Comparison of ENCODE assay signal across 22 mouse cellular contexts in genomic region chr8:11785121-11785520, GRCm38 (mm10). TPM values are rescaled to one million over a fixed set of nuclear protein-coding genes. Genes with fewer than 3 reads are reported as not detected.
DNase-seq lines count a peak whose midpoint lies in the region; ATAC-seq lines count a peak whose summit lies in the region.
"Had no signal": no experiment of that assay in that cellular context is flagged by ENCODE, and none has a peak within 500 bp of the region (broad histone marks: within the 10 kb centered on the region; RNA-seq: fewer than 3 reads in every experiment).

No protein-coding gene starts in this region.

- WGBS in heart, embryonic 13.5 days, result 33% methylated on average over 4 of the region's 4 CpGs

- DNase-seq in heart, postnatal 36 days, result no peak
- peak; percentile 55 to 77 for DNase-seq in cerebellum, postnatal 14 days
- no peak for DNase-seq in adrenal gland, postnatal 36 days
- DNase-seq in layer of hippocampus, adult 9-10 months (ENCODE audit: low spot score), result no peak
- DNase-seq: adrenal gland, postnatal 25 days; lung, adult 18-20 months; lung, postnatal 4 days; right cerebral cortex, postnatal 4 days; thymus, adult 18-20 months had no signal

- intact Hi-C loops in heart, postnatal 36 days (cut with DNase I), result loop anchor here (5.0 kb wide), 1 partner anchor 58 kb away; the partner anchor contains the start of gene Arhgef7

- no peak overlapping the region for H3K9ac ChIP-seq in heart, embryonic 13.5 days
- H3K9ac ChIP-seq: hindbrain, embryonic 14.5 days; limb, embryonic 13.5 days; neural tube, embryonic 12.5 days had no signal

- no peaks in the 10 kb centered on the region for H3K27me3 ChIP-seq in heart, embryonic 13.5 days (replicated peaks)
- H3K27me3 ChIP-seq in megakaryocyte, embryonic 14.5 days (replicated peaks), result no peaks in the 10 kb centered on the region
- H3K27me3 ChIP-seq: limb, embryonic 13.5 days; neural tube, embryonic 12.5 days had no signal

- H3K9me3 ChIP-seq in heart, embryonic 13.5 days, result no peaks in the 10 kb centered on the region
- no peaks in the 10 kb centered on the region for H3K9me3 ChIP-seq in megakaryocyte, embryonic 14.5 days
- H3K9me3 ChIP-seq: limb, embryonic 13.5 days; neural tube, embryonic 12.5 days had no signal

- ATAC-seq in heart, embryonic 13.5 days (ENCODE audit: extremely low read depth, insufficient number of reproducible peaks, low FRiP score, low TSS enrichment), result no peak
- no peak for ATAC-seq in megakaryocyte, adult 5-6 weeks (ENCODE audit: poor library complexity, severe bottlenecking)
- ATAC-seq: CD4-positive, CD25-positive, alpha-beta regulatory T cell, adult 4 months; midbrain, embryonic 16.5 days had no signal

- no peak overlapping the region for H3K4me2 ChIP-seq in heart, embryonic 13.5 days
- H3K4me2 ChIP-seq: hindbrain, embryonic 14.5 days; limb, embryonic 13.5 days; neural tube, embryonic 12.5 days had no signal

- H3K4me1 ChIP-seq in heart, embryonic 13.5 days, result peaks cover 44% of the 10 kb centered on the region
- H3K4me1 ChIP-seq in megakaryocyte, embryonic 14.5 days, result peaks cover 80% of the 10 kb centered on the region
- H3K4me1 ChIP-seq: neural tube, embryonic 12.5 days had no signal

- peak overlapping the region; percentile 56 for H3K27ac ChIP-seq in heart, embryonic 13.5 days (replicated peaks)
- H3K27ac ChIP-seq: hindbrain, embryonic 14.5 days; kidney, postnatal 0 days; limb, embryonic 13.5 days; neural tube, embryonic 12.5 days had no signal

- peaks cover 74% of the 10 kb centered on the region for H3K36me3 ChIP-seq in heart, embryonic 13.5 days
- H3K36me3 ChIP-seq in megakaryocyte, embryonic 14.5 days (replicated peaks; ENCODE audit: low read length), result peaks cover 95% of the 10 kb centered on the region

- H3K4me3 ChIP-seq in heart, embryonic 13.5 days, result no peak overlapping the region
- peak overlapping the region; percentile 19 for H3K4me3 ChIP-seq in megakaryocyte, embryonic 14.5 days (replicated peaks)
- H3K4me3 ChIP-seq: limb, embryonic 13.5 days; neural tube, embryonic 12.5 days had no signal

RNA-seq across cellular contexts. Expression of gene Tex29, which starts 55.2 kb away (rescaled TPM):
- polyA plus RNA-seq in heart, embryonic 13.5 days (2015; fragmentation: Nextera tagmentation; extraction: Ambion mirVana), result 0.48 and 0.51 TPM in 2 replicates
- total RNA-seq in heart, postnatal 36 days (2021), result not detected
- not detected in 2 replicates for polyA plus RNA-seq in megakaryocyte, embryonic 14.5 days (2012; ENCODE audit: insufficient read depth, low replicate concordance)
- not detected in 2 replicates for total RNA-seq in megakaryocyte, adult 5-6 weeks (2015)
- total RNA-seq in megakaryocyte, adult 5-6 weeks (2017), result not detected in 2 replicates
- not detected for total RNA-seq in adrenal gland, postnatal 36 days (2021)
- total RNA-seq: adrenal gland, postnatal 25 days; common myeloid progenitor, adult 5-6 weeks; gastrocnemius, adult 8-10 months; left cerebral cortex, adult 18-20 months had no signal
- polyA plus RNA-seq: CD4-positive, CD25-positive, alpha-beta regulatory T cell, adult 4 months; embryonic facial prominence, embryonic 14.5 days had no signal

RNA-seq across cellular contexts. Expression of gene Arhgef7, which starts 57.6 kb away (rescaled TPM):
- 44.8 and 45.8 TPM in 2 replicates for polyA plus RNA-seq in heart, embryonic 13.5 days (2015; fragmentation: Nextera tagmentation; extraction: Ambion mirVana)
- 100 to 1,000 TPM; 125 to 130 TPM for total RNA-seq in heart, postnatal 36 days (2021)
- 44.5 and 95.5 TPM in 2 replicates for polyA plus RNA-seq in megakaryocyte, embryonic 14.5 days (2012; ENCODE audit: insufficient read depth, low replicate concordance)
- total RNA-seq in megakaryocyte, adult 5-6 weeks (2015), result 39.5 and 48.5 TPM in 2 replicates
- total RNA-seq in megakaryocyte, adult 5-6 weeks (2017), result 25.0 and 27.0 TPM in 2 replicates
- total RNA-seq in adrenal gland, postnatal 36 days (2021), result 10 to 100 TPM; 40.7 to 45.5 TPM

Comparison
In these comparisons a context has a peak if more than half of its experiments do, and no peak if none do; other contexts are left out.
1. DNase-seq: peak in cerebellum, postnatal 14 days (2 of 2); none in heart, postnatal 36 days (0 of 2), adrenal gland, postnatal 36 days (0 of 2) and layer of hippocampus, adult 9-10 months (single experiment).